ENCODE assay signal across 11 mouse cellular contexts in the genomic region with DNA sequence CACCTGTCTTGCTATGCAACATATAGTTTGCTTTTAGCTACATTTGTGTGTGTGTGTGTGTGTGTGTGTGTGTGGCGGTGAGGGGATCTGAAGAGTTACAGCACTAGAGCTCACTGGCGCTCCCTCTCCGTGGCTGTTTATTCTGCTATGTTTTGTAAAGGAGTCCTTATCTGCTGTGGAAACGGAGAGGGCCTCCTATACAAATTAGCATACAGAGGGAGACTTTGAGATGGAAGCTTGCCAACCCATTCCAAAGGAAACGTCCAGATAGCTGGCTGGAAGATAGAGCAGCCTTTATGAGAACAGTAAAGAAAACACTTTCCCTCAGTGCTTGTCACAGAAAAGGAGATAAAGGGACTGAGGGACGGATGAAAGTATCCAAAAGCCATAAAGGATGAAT.
DNase-seq lines count a peak whose midpoint lies in the region; ATAC-seq lines count a peak whose summit lies in the region.
"Had no signal": no experiment of that assay in that cellular context is flagged by ENCODE, and none has a peak within 500 bp of the region (broad histone marks: within the 10 kb centered on the region; RNA-seq: fewer than 3 reads in every experiment).

No protein-coding gene starts in this region.

- H3K27ac ChIP-seq in embryonic facial prominence, embryonic 14.5 days (replicated peaks; ENCODE audit: low read depth, low read length), result no peak overlapping the region
- H3K27ac ChIP-seq in embryonic facial prominence, embryonic 10.5 days (replicated peaks), result no peak overlapping the region
- peak overlapping the region; percentile 48 for H3K27ac ChIP-seq in kidney, embryonic 16.5 days (ENCODE audit: low read length)
- H3K27ac ChIP-seq in neural tube, embryonic 12.5 days, result no peak overlapping the region

- no peaks in the 10 kb centered on the region for H3K36me3 ChIP-seq in embryonic facial prominence, embryonic 14.5 days (ENCODE audit: control insufficient read depth, insufficient read depth, low read length)
- H3K36me3 ChIP-seq in embryonic facial prominence, embryonic 10.5 days (replicated peaks), result no peaks in the 10 kb centered on the region
- no peaks in the 10 kb centered on the region for H3K36me3 ChIP-seq in kidney, embryonic 16.5 days (ENCODE audit: insufficient read depth, low read length)
- no peaks in the 10 kb centered on the region for H3K36me3 ChIP-seq in neural tube, embryonic 12.5 days

- no peaks in the 10 kb centered on the region for H3K9me3 ChIP-seq in embryonic facial prominence, embryonic 14.5 days (ENCODE audit: control insufficient read depth, low read length)
- no peaks in the 10 kb centered on the region for H3K9me3 ChIP-seq in embryonic facial prominence, embryonic 10.5 days
- no peaks in the 10 kb centered on the region for H3K9me3 ChIP-seq in kidney, embryonic 16.5 days (ENCODE audit: low read length)
- H3K9me3 ChIP-seq in neural tube, embryonic 12.5 days, result no peaks in the 10 kb centered on the region

- no peaks in the 10 kb centered on the region for H3K27me3 ChIP-seq in embryonic facial prominence, embryonic 14.5 days (replicated peaks; ENCODE audit: control insufficient read depth, insufficient read depth, low read length)
- H3K27me3 ChIP-seq in embryonic facial prominence, embryonic 10.5 days (replicated peaks; ENCODE audit: low read depth, poor library complexity, severe bottlenecking), result no peaks in the 10 kb centered on the region
- no peaks in the 10 kb centered on the region for H3K27me3 ChIP-seq in kidney, embryonic 16.5 days (ENCODE audit: insufficient read depth, low read length)
- H3K27me3 ChIP-seq in neural tube, embryonic 12.5 days (replicated peaks), result no peaks in the 10 kb centered on the region

- WGBS in embryonic facial prominence, embryonic 14.5 days, result 47% methylated on average over 6 of the region's 6 CpGs
- 62% methylated on average over 6 of the region's 6 CpGs for WGBS in embryonic facial prominence, embryonic 10.5 days
- WGBS in kidney, embryonic 16.5 days, result 42% methylated on average over 6 of the region's 6 CpGs
- 27% methylated on average over 6 of the region's 6 CpGs for WGBS in neural tube, embryonic 12.5 days

- H3K9ac ChIP-seq in embryonic facial prominence, embryonic 14.5 days (ENCODE audit: low read depth, low read length), result no peak overlapping the region
- no peak overlapping the region for H3K9ac ChIP-seq in kidney, embryonic 16.5 days (replicated peaks; ENCODE audit: low read length)
- no peak overlapping the region for H3K9ac ChIP-seq in neural tube, embryonic 12.5 days

- ATAC-seq in embryonic facial prominence, embryonic 14.5 days (ENCODE audit: low read depth), result 0 out of 2 replicates have a peak, but pooled peaks have one; percentile 15
- peak; percentile 54 for ATAC-seq in kidney, embryonic 16.5 days (ENCODE audit: low FRiP score, low TSS enrichment)
- peak; percentile 59 for ATAC-seq in neural tube, embryonic 12.5 days (ENCODE audit: low FRiP score, low read depth)
- no peak for ATAC-seq in monocyte, adult 5-6 weeks (replicated peaks; ENCODE audit: insufficient number of reproducible peaks, low FRiP score, low TSS enrichment, poor library complexity, severe bottlenecking)
- ATAC-seq: intestine, postnatal 0 days had no signal

- peak; percentile 67 for DNase-seq in embryonic facial prominence, embryonic 14.5 days (ENCODE audit: low spot score)
- no peak for DNase-seq in embryonic facial prominence, embryonic 10.5 days (ENCODE audit: low spot score)
- no peak for DNase-seq in kidney, postnatal 36 days
- DNase-seq in heart, postnatal 4 days, result peak; percentile 53
- DNase-seq in urinary bladder, adult 2 months (ENCODE audit: low spot score), result no peak
- DNase-seq: adrenal gland, adult 8-10 months; B cell, adult 2 months had no signal

- no peak overlapping the region for H3K4me3 ChIP-seq in embryonic facial prominence, embryonic 14.5 days (ENCODE audit: low read depth, low read length)
- no peak overlapping the region for H3K4me3 ChIP-seq in embryonic facial prominence, embryonic 10.5 days
- no peak overlapping the region for H3K4me3 ChIP-seq in kidney, embryonic 16.5 days (ENCODE audit: low read length)
- no peak overlapping the region for H3K4me3 ChIP-seq in neural tube, embryonic 12.5 days

- H3K4me1 ChIP-seq in embryonic facial prominence, embryonic 14.5 days (ENCODE audit: control insufficient read depth, insufficient read depth, low read length), result peaks cover 5% of the 10 kb centered on the region; the same call in 1 of the 2 replicates
- H3K4me1 ChIP-seq in embryonic facial prominence, embryonic 10.5 days, result 0 out of 2 replicates have a peak, but pooled peaks cover 3% of the 10 kb centered on the region
- H3K4me1 ChIP-seq in kidney, embryonic 16.5 days (ENCODE audit: insufficient read depth, low read length), result peaks cover 12% of the 10 kb centered on the region
- H3K4me1 ChIP-seq in neural tube, embryonic 12.5 days, result peaks cover 5% of the 10 kb centered on the region

- no peak overlapping the region for H3K4me2 ChIP-seq in embryonic facial prominence, embryonic 14.5 days (ENCODE audit: low read depth, low read length)
- no peak overlapping the region for H3K4me2 ChIP-seq in kidney, embryonic 16.5 days (replicated peaks; ENCODE audit: low read depth, low read length)
- no peak overlapping the region for H3K4me2 ChIP-seq in neural tube, embryonic 12.5 days (replicated peaks)

Comparison
In these comparisons a context has a peak if more than half of its experiments do, and no peak if none do; other contexts are left out.
1. DNase-seq: peak in embryonic facial prominence, embryonic 14.5 days (single experiment) and heart, postnatal 4 days (single experiment); none in embryonic facial prominence, embryonic 10.5 days (single experiment), kidney, postnatal 36 days (0 of 2) and urinary bladder, adult 2 months (single experiment).